Mouse (Mus musculus) midbrain, embryonic 12.5 days (tissue): Measurements from ENCODE around the gene Olfr6. TPM values are rescaled to one million over a fixed set of nuclear protein-coding genes. Genes with fewer than 3 reads are reported as not detected.

ENCODE experiments used
- polyA plus RNA-seq: library from polyadenylated mRNA; unstranded; fragments of >200 nt; fragmentation: Nextera tagmentation; extraction: Ambion mirVana; gene quantifications from 2 replicates; pipeline ENCODE4 v1.2.1, GENCODE M21; 2016

Gene Olfr6
- polyA plus RNA-seq, 1 experiment from 2014 or later: not detected

Other genes with a start within 250 kb of the Olfr6 start
- gene Olfr695, start 247.5 kb downstream of the Olfr6 start, polyA plus RNA-seq: not detected in 2 replicates
- gene Olfr697, start 221.5 kb downstream of the Olfr6 start, polyA plus RNA-seq: not detected in 2 replicates
- not detected in 2 replicates for gene Olfr698, start 208.5 kb downstream of the Olfr6 start, polyA plus RNA-seq
- not detected in 2 replicates for gene Olfr699, start 170.7 kb downstream of the Olfr6 start, polyA plus RNA-seq
- gene Olfr700, start 155.1 kb downstream of the Olfr6 start, polyA plus RNA-seq: not detected in 2 replicates
- gene Olfr701, start 149.8 kb downstream of the Olfr6 start, polyA plus RNA-seq: not detected in 2 replicates
- not detected in 2 replicates for gene Olfr702, start 130.0 kb downstream of the Olfr6 start, polyA plus RNA-seq
- gene Olfr703, start 120.6 kb downstream of the Olfr6 start, polyA plus RNA-seq: not detected in 2 replicates
- gene Olfr704, start 100.8 kb downstream of the Olfr6 start, polyA plus RNA-seq: not detected in 2 replicates
- gene Olfr705, start 87.0 kb downstream of the Olfr6 start, polyA plus RNA-seq: not detected in 2 replicates
- gene Olfr706, start 75.8 kb downstream of the Olfr6 start, polyA plus RNA-seq: not detected in 2 replicates
- not detected in 2 replicates for gene Olfr707, start 62.7 kb downstream of the Olfr6 start, polyA plus RNA-seq
- not detected in 2 replicates for gene Olfr1532-ps1, start 55.9 kb downstream of the Olfr6 start, polyA plus RNA-seq
- gene Olfr709-ps1, start 31.7 kb downstream of the Olfr6 start, polyA plus RNA-seq: not detected in 2 replicates
- gene Olfr710, start 15.6 kb downstream of the Olfr6 start, polyA plus RNA-seq: not detected in 2 replicates
- not detected in 2 replicates for gene Olfr711, start 11.5 kb upstream of the Olfr6 start, polyA plus RNA-seq
- gene Olfr2, start 42.1 kb upstream of the Olfr6 start, polyA plus RNA-seq: not detected in 2 replicates
- not detected in 2 replicates for gene Olfr713, start 67.2 kb upstream of the Olfr6 start, polyA plus RNA-seq
- gene Olfr714, start 107.0 kb upstream of the Olfr6 start, polyA plus RNA-seq: not detected in 2 replicates
- not detected in 2 replicates for gene Olfr17, start 129.3 kb upstream of the Olfr6 start, polyA plus RNA-seq
- gene Olfr715b, start 146.4 kb upstream of the Olfr6 start, polyA plus RNA-seq: not detected in 2 replicates
- not detected in 2 replicates for gene Olfr715, start 167.1 kb upstream of the Olfr6 start, polyA plus RNA-seq
- gene Olfr716, start 174.4 kb upstream of the Olfr6 start, polyA plus RNA-seq: not detected in 2 replicates
- gene Nlrp14, start 203.1 kb upstream of the Olfr6 start, polyA plus RNA-seq: not detected in 2 replicates
- not detected in 2 replicates for gene Rbmxl2, start 245.5 kb upstream of the Olfr6 start, polyA plus RNA-seq